8 mouse cellular contexts compared by ENCODE assay signal in the genomic region with DNA sequence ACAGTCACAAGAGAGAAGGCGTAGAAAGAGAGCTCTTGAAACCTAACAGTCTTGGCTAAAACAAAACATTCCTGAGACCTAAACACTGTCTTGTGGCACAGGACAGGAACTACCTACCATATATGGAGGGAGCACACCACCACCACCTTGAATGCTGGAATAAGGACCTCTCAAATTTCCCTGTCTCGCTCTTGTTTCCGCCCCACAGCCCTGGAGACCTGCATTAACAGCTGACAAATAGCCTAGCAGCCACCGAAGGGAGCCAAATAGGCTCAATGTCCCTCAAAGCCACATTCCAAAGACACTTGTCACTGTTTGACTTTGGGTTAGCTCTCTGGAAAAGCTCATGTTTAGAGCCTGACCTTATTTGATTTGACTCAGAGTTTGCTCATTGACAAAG. TPM values are rescaled to one million over a fixed set of nuclear protein-coding genes. Genes with fewer than 3 reads are reported as not detected.
DNase-seq lines count a peak whose midpoint lies in the region; ATAC-seq and TF ChIP-seq lines count a peak whose summit lies in the region.
"Not testable (repeated sequence)": the region's sequence is repeated elsewhere in the genome, so short reads cannot be mapped to it uniquely, and the experiment has no call there.

No protein-coding gene starts in this region.

- not testable (repeated sequence) for TF ChIP-seq POLR2A in kidney, adult 2 months (IDR thresholded peaks at IDR 0.05; ENCODE audit: low read depth, low read length); myocyte (IDR thresholded peaks at IDR 0.05; ENCODE audit: insufficient read length, low read depth)

- POLR2A ChIA-PET in Patski (lab: Charles Lee): interaction anchor here (0.5 kb wide), 1 partner anchor 1088 kb away, joined by 3 read pairs; no protein-coding TSS in a partner anchor

- not testable (repeated sequence) for H3K27ac ChIP-seq in kidney, adult 2 months (ENCODE audit: insufficient read depth, low read depth, low read length); lung, postnatal 0 days (ENCODE audit: low read length)

- H3K27me3 ChIP-seq in Patski; kidney, adult 2 months (replicated peaks; ENCODE audit: control insufficient read depth, insufficient read depth, low read length); lung, postnatal 0 days (replicated peaks; ENCODE audit: insufficient read depth, low read length); myocyte (ENCODE audit: control insufficient read depth, insufficient read depth, insufficient read length): not testable (repeated sequence)

- DNase-seq in Patski (ENCODE audit: low read depth, low spot score): not testable (repeated sequence)
- peak; percentile 25 for DNase-seq in adrenal gland, postnatal 14 days
- DNase-seq in kidney, adult 2 months: peak; percentile 21
- peak; percentile 4 to 35 for DNase-seq in kidney, postnatal 25 days
- DNase-seq in lung, adult 18-20 months: peak; percentile 70 to 78
- peak; percentile 49 for DNase-seq in lung, postnatal 0 days (ENCODE audit: low spot score)
- peak; percentile 6 for DNase-seq in urinary bladder, postnatal 25 days (ENCODE audit: low spot score)

- CTCF ChIA-PET in Patski (lab: Charles Lee): not testable (repeated sequence)

- TF ChIP-seq CTCF in Patski (IDR thresholded peaks at IDR 0.05); kidney, adult 2 months (conservative IDR thresholded peaks at IDR 0.05; ENCODE audit: insufficient read depth, insufficient read length, low read depth, low read length); lung, postnatal 0 days (IDR thresholded peaks at IDR 0.05): not testable (repeated sequence)

- 41% methylated on average over 4 of the region's 4 CpGs for WGBS in kidney, adult 2 months
- 50% methylated on average over 4 of the region's 4 CpGs for WGBS in lung, postnatal 0 days

- TF ChIP-seq EP300 in lung, postnatal 0 days (IDR thresholded peaks at IDR 0.05): 0 out of 2 replicates have a peak, but pooled peaks have one; percentile 14

- not testable (repeated sequence) for H3ac ChIP-seq in myocyte (ENCODE audit: control insufficient read depth, insufficient read length)

- H3K9ac ChIP-seq in lung, postnatal 0 days (replicated peaks; ENCODE audit: low read depth): not testable (repeated sequence)

- H3K4me2 ChIP-seq in lung, postnatal 0 days (replicated peaks; ENCODE audit: low read depth, low read length); myocyte (ENCODE audit: low read depth): not testable (repeated sequence)

- not testable (repeated sequence) for H3K36me3 ChIP-seq in kidney, adult 2 months (ENCODE audit: control insufficient read depth, insufficient read depth, low read length); lung, postnatal 0 days (ENCODE audit: insufficient read depth, low read length); myocyte (ENCODE audit: control insufficient read depth, insufficient read depth)

- in situ Hi-C loops in Patski (cut with MboI; ENCODE audit: low pct_unique_long_range_greater_than_20kb): not testable (repeated sequence)

- H3K4me3 ChIP-seq in kidney, adult 2 months (ENCODE audit: insufficient read depth, low read depth, low read length); lung, postnatal 0 days (ENCODE audit: low read depth, low read length); myocyte: not testable (repeated sequence)

- H3K4me1 ChIP-seq in kidney, adult 2 months (ENCODE audit: control insufficient read depth, insufficient read depth, low read length); lung, postnatal 0 days (ENCODE audit: insufficient read depth, low read depth, low read length): not testable (repeated sequence)

- peak; percentile 90 for ATAC-seq in Patski
- ATAC-seq in lung, postnatal 0 days: peak; percentile 95

- H3K79me2 ChIP-seq in myocyte (ENCODE audit: control insufficient read depth, insufficient read depth): not testable (repeated sequence)

- not testable (repeated sequence) for H3K9me3 ChIP-seq in lung, postnatal 0 days (ENCODE audit: low read length)

TF ChIP-seq in myocyte, 11 proteins besides CTCF, POLR2A, EP300 and RAD21:
- TF ChIP-seq MYOD1 (IDR thresholded peaks at IDR 0.05; ENCODE audit: control insufficient read depth in 1 of 3, insufficient read length in 2 of 3, low read depth in 2 of 3): peak in 1 of 3 experiments; percentile 12
- peak; percentile 79 for TF ChIP-seq SRF (IDR thresholded peaks at IDR 0.05; ENCODE audit: control insufficient read depth, insufficient read length, low read depth)

RNA-seq across cellular contexts. Expression of gene Rsph3a, which starts 40.2 kb away (rescaled TPM):
- polyA plus RNA-seq in Patski (2021) (15.9 TPM), myocyte (2012; fragmentation: generic; extraction: Trizol) (53.7 TPM)
- total RNA-seq in adrenal gland, postnatal 14 days (2021): 43.1 and 46.0 TPM in 2 replicates
- polyA plus RNA-seq in kidney, adult 2 months (2012; rRNA removed): 77.2 and 85.9 TPM in 2 replicates
- polyA plus RNA-seq in lung, postnatal 0 days (2015; fragmentation: Nextera tagmentation; extraction: Ambion mirVana): 58.1 and 60.5 TPM in 2 replicates

RNA-seq across cellular contexts. Expression of gene Tagap, which starts 59.8 kb away (rescaled TPM):
- polyA plus RNA-seq in Patski (2021) (3.5 TPM), myocyte (2012; fragmentation: generic; extraction: Trizol) (1.0 TPM)
- 3.9 and 6.6 TPM in 2 replicates for total RNA-seq in adrenal gland, postnatal 14 days (2021)
- 0.91 and 1.8 TPM in 2 replicates for polyA plus RNA-seq in kidney, adult 2 months (2012; rRNA removed)
- 1.3 and 1.4 TPM in 2 replicates for polyA plus RNA-seq in lung, postnatal 0 days (2015; fragmentation: Nextera tagmentation; extraction: Ambion mirVana)
